Mouse (Mus musculus) Muller cell, postnatal 12 days (primary cell): ENCODE measurements around the gene Gm29776.

Source experiments
- DNase-seq: peaks from one replicate; pipeline ENCODE4 v3.0.0-alpha.2; 2015; ENCODE audit errors: inconsistent ontology term

The Gm29776 gene

DNA sequence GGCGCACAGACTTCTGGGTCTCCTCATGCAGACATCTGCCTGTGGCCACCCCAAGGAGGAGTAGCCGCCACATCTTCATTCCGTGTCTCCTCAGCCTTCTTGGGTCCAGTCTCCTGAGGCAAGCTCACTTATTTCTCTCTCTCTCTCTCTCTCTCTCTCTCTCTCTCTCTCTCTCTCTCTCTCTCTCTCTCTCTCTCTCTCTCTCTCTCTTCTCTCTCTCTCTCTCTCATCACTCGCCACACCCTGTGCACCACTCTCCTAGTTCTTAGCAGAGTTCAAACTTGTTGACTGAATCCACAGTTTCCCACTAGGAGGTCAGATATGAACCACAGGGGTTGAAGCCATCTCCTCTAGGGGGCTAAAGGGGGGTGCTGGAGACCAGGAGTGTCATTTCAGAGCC is at the start of gene Gm29776:
Gene Gm29776 (minus strand): TSS at position 101 of the 400 bp plus-strand sequence.
- no peak for DNase-seq

DNA sequence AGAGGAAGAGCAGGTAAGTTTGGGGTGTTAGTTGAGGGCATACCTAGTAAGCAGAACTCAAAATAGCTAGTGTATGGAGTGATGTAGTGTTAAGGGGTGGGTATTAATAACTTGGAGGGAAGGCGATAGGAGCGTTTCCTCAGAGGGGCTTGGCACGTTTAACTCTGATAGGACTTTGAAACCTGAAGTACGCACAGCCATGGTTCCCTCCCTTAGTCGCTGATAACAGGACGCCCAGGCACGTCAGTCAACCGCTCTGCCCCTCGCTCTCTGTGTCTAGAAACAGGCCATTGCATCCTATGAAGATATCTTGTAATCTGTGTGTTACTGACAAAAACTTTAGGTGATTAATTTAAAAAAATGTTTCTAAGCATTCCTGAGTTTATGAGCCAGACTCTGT is 47.4 kb upstream of the Gm29776 start:
- DNase-seq, result no peak

GRCm38 (mm10) chr14:54744473-54744872 is 45.8 kb upstream of the Gm29776 start:
- DNase-seq, result no peak

DNA sequence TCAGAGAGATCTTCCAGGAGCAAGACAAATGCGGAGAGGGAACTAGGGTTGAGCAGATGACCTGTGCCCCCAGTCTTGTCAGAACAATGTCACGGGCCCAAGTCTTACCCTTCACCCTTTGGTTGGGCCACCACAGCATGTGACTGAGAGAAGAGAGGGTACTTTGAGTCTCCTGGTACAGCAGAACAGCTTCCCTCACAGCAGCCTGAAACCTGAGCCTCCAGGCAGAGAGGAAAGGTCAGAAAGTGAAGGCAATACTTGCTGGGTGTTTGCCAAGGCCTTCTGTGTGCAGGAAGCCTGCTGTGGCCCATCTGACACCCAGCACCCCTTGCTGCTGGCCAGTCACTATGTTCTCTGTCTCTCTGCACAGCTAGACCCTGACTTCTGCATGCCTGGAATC is 43.7 kb upstream of the Gm29776 start:
- DNase-seq, result no peak

GRCm38 (mm10) chr14:54741721-54742120 is 43.1 kb upstream of the Gm29776 start:
- no peak for DNase-seq

- DNase-seq, result peak; percentile 68
Measured at GRCm38 (mm10) chr14:54737634-54738033, 39.0 kb upstream of the Gm29776 start.

- DNase-seq, result peak; percentile 84
Measured at GRCm38 (mm10) chr14:54736555-54737552, 38.2 kb upstream of the Gm29776 start.

DNA sequence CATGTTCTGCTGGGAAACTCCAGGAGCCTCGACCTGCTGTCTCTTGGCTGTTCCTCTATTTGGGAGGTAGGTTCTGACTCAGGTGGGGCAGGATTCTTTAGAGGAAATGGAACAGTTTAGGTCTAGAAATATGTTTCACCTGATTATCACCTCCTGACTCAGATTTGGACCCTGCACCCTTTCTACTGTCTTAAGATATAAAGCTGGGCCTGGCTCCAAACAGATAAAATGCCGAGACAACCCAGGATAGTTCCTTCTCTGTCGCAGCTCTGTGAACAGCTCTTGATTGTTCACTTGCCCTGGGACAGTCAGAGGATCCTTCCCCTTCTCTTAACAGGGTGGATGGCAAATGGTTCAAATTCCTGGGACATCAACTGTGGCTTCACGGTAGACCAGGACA is 36.6 kb upstream of the Gm29776 start:
- DNase-seq, result no peak

- DNase-seq, result no peak
Measured at GRCm38 (mm10) chr14:54734004-54734403, 35.4 kb upstream of the Gm29776 start.

DNA sequence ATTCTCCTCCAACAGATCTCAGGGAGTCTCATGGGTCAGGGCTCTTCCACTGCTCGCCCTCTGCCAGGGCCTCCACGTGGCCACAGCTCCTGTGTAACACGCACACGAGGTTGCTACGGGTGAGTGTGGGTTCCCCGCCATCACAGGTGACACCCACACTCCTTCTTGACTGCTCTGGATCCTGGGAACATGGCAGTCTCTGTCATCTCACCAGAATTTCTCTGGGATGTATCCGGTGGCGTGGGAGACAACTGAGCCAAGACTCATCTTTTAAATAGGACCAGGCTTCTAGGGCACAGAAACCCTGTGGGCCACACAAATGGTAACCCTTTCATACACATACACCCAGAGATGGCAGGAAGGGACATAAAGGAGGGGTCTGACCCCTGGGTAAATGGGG is 33.6 kb upstream of the Gm29776 start:
- DNase-seq, result no peak

DNA sequence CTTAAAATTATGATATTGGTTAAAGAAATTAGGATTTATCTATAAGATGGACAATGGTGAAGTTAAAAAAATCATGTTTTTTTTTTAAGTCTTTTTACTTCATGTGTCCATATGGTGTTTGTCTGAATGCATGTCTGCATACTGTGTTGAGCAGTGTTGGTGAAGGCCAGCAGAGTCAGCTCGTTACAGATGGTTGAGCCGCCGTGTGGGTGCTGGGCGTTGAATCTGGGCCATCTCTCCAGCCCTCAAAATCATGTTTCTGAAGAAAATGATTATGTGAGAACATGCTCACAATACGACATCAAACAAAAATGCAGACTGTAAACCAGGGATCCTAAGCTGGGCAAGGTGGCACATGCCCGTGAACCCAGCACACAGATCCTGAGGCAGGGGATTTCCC is 31.7 kb upstream of the Gm29776 start:
- no peak for DNase-seq

- DNase-seq, result peak; percentile 37
Measured at GRCm38 (mm10) chr14:54728823-54729653, 30.4 kb upstream of the Gm29776 start.

- DNase-seq, result no peak
Measured at GRCm38 (mm10) chr14:54727565-54727964, 28.9 kb upstream of the Gm29776 start.

- DNase-seq, result no peak
Measured at GRCm38 (mm10) chr14:54724049-54724448, 25.4 kb upstream of the Gm29776 start.

- no peak for DNase-seq
Measured at GRCm38 (mm10) chr14:54721711-54722110, 23.1 kb upstream of the Gm29776 start.

- DNase-seq, result no peak
Measured at GRCm38 (mm10) chr14:54720654-54721350, 22.2 kb upstream of the Gm29776 start.

GRCm38 (mm10) chr14:54720041-54720440 is 21.4 kb upstream of the Gm29776 start:
- no peak for DNase-seq

DNA sequence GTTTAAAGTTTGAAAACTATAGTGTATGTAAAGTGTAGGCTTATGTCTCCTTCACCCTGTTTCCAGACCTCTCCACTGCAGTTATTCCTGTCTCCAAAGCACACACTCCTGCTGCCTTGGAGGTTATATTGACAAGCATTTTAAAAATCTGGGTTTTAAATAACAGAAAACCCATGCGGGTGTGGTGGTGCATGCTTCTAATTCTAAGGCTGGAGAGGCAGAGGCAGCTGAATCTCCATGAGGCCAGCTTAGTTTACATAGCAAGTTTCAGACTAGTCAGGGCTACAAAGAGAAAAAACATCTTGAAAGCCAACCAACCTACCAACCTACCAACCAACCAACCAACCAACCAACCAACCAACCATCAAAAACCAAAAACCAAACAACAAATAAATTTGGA is 16.8 kb upstream of the Gm29776 start:
- no peak for DNase-seq

DNA sequence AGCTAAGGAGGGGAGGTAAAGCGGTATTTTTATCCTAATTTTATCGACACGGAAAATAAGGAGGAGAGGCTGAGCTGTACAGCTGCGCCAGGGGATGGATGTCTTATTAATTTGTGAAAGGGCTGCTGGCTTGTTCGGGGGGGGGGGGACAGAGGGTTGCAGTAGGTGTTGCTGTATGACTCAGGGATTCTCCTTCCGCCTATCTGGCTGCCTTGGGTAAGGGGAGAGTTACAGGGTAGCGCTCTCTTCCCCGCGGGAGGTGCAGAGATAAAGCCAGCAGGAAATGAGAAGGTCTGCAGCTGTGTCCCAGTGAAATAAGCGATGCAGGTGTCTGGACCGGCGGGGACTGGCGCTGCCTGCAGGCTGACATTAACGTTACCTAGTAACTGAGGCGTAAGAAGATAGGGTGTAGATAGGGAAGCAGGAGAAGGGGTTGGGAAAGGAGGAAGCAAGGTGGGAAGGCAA is 16.0 kb upstream of the Gm29776 start:
- peak; percentile 38 for DNase-seq

- peak; percentile 72 for DNase-seq
Measured at GRCm38 (mm10) chr14:54714121-54714520, 15.5 kb upstream of the Gm29776 start.

DNA sequence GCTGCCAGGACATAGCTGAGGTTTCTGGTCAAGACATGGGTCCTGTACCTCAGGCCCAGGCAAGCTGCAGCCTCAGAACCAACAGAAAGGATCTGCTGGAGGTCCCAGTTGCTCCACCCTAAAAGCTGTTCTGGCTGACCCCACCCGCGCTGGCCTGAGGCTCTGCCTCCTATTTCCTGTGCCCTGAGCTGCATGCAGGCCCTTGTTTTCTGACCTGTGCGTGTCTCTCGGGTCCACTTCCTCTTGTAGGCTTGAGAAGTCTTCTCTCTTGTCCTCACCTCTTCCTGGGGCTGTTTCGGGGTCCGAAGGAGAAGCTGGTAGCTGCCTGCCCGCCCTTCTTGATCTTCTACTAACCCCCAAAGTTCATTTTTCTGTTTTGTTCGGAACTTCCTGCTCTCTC is 14.2 kb upstream of the Gm29776 start:
- DNase-seq, result no peak

GRCm38 (mm10) chr14:54712074-54712473 is 13.4 kb upstream of the Gm29776 start, which contains the start of gene Cebpe:
Cebpe (minus strand) TSS chr14:54712174.
- DNase-seq, result no peak
